Mouse (Mus musculus): ENCODE results near the gene Castor2. TPM values are rescaled to one million over a fixed set of nuclear protein-coding genes. Genes with fewer than 3 reads are reported as not detected.

Castor2 gene
- total and polyA plus RNA-seq, 3 experiments: 0.35 to 3.9 (median 1.3) TPM

DNA sequence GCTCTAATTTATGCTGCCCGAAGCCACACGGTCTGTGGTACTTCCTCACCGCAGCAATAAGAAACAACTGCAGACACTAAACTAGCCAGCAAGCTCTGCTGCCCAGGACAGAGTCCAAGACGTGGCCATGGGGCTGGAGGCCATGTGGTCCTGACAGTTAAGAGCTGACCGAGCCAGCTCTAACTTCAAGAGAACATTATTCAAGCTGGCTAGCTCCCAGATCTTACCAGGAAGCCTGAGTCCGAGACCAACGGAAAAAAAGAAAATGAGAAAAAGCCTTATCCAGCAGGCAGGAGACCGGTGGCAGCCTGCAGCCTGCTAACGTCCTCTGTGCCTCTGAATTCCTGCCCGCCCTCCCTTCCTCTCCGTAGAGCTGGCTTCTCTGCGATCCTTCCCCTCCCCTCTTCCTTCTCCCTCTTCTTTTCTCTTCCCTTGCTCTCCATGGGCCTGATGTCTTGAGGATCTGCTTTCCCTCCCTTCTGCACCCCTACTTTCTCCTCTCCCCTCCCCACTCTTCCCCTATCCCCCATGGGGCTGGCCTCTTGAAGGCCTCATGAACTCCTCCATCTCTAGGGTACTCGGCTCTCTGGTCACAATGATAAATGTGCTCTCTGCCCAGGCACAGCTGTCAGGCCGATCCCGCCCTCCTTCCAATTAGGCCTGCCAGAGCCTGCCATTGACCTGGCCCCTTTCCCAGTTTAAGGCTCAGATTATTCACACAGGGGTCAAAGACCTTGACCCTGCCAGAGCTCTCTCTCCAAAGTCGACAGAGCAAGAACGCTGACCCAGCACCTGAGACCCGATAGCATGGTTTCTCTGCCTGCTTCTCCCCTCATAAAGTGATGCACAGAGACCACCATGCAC lies 18.6 kb upstream of the Castor2 start:
- dilution Hi-C loops (cut with MboI; ENCODE audit: extremely low pct_ligation_motif_present, extremely low pct_unique_long_range_greater_than_20kb, low sequenced_read_pairs): no loop called here
- H3K27me3 ChIP-seq (replicated peaks): peaks cover 7% of the 10 kb centered on the region
- peaks cover 9% of the 10 kb centered on the region for H3K9me3 ChIP-seq (replicated peaks; ENCODE audit: low read length)
- H3K27ac ChIP-seq (ENCODE audit: insufficient read depth, low read depth): no peak overlapping the region
- H3K36me3 ChIP-seq (replicated peaks in 1 of 2; ENCODE audit: control insufficient read depth in 1 of 2, insufficient read depth in 1 of 2, low read length in 1 of 2): no peaks in the 10 kb centered on the region
- no peak overlapping the region for H3K4me2 ChIP-seq (ENCODE audit: insufficient read depth, low read depth, poor library complexity, severe bottlenecking)
- H3K4me1 ChIP-seq (ENCODE audit: control insufficient read depth in 1 of 2, insufficient read depth in 2 of 2): peaks cover 0 to 7% of the 10 kb centered on the region in 2 experiments; a peak in 1 of 4 replicates
- no peak overlapping the region for H3K9ac ChIP-seq (ENCODE audit: insufficient read depth, low read depth)
- H3K4me3 ChIP-seq (replicated peaks in 1 of 3; ENCODE audit: low read depth in 2 of 3, low read length in 2 of 3, poor library complexity in 1 of 3): no peak overlapping the region
- TF ChIP-seq USF2 (conservative IDR thresholded peaks at IDR 0.05; ENCODE audit: low read depth, low read length) (no peak), POLR2AphosphoS2 (IDR thresholded peaks at IDR 0.05; ENCODE audit: low read depth, low read length) (no peak), SIN3A (IDR thresholded peaks at IDR 0.05; ENCODE audit: low read length) (no peak), CHD1 (IDR thresholded peaks at IDR 0.05; ENCODE audit: low read depth, low read length) (no peak), RAD21 (IDR thresholded peaks at IDR 0.05; ENCODE audit: low read depth, low read length) (no peak), RCOR1 (conservative IDR thresholded peaks at IDR 0.05; ENCODE audit: low read depth, low read length) (no peak), E2F4 (IDR thresholded peaks at IDR 0.05; ENCODE audit: insufficient replicate concordance, low read depth, low read length) (no peak), ZKSCAN1 (IDR thresholded peaks at IDR 0.05; ENCODE audit: borderline replicate concordance, low read depth, low read length) (no peak), POLR2A (IDR thresholded peaks at IDR 0.05; ENCODE audit: low read depth, low read length) (no peak), MXI1 (IDR thresholded peaks at IDR 0.05; ENCODE audit: low read depth, low read length) (no peak), ETS1 (conservative IDR thresholded peaks at IDR 0.05; ENCODE audit: low read depth, low read length) (no peak), JUND (conservative IDR thresholded peaks at IDR 0.05; ENCODE audit: low read depth, low read length) (no peak), TBP (conservative IDR thresholded peaks at IDR 0.05; ENCODE audit: low read depth, low read length) (no peak)
- no peaks in the 10 kb centered on the region for H3K79me2 ChIP-seq (replicated peaks; ENCODE audit: control insufficient read depth, extremely low read depth, insufficient read depth, poor library complexity, severe bottlenecking)
- in situ Hi-C loops (cut with MboI; ENCODE audit: low pct_ligation_motif_present, low pct_unique_long_range_greater_than_20kb, low sequenced_read_pairs): no loop called here
- no peak for DNase-seq (ENCODE audit: extremely low read depth)

GRCm38 (mm10) chr5:134085227-134085626 lies 14.3 kb upstream of the Castor2 start:
- no peaks in the 10 kb centered on the region for H3K9me3 ChIP-seq (replicated peaks; ENCODE audit: low read length)
- H3K9ac ChIP-seq (ENCODE audit: insufficient read depth, low read depth): no peak overlapping the region
- peaks cover 7% of the 10 kb centered on the region for H3K27me3 ChIP-seq (replicated peaks)
- in situ Hi-C loops (cut with MboI; ENCODE audit: low pct_ligation_motif_present, low pct_unique_long_range_greater_than_20kb, low sequenced_read_pairs): no loop called here
- TF ChIP-seq SMC3 (IDR thresholded peaks at IDR 0.05; ENCODE audit: low read depth, low read length) (peak; percentile 55), MEF2A (IDR thresholded peaks at IDR 0.05; ENCODE audit: borderline replicate concordance, low read depth, low read length) (no peak), USF1 (IDR thresholded peaks at IDR 0.05; ENCODE audit: low read depth, low read length) (no peak), GABPA (IDR thresholded peaks at IDR 0.05; ENCODE audit: insufficient replicate concordance, low read depth, low read length) (no peak), MYC (IDR thresholded peaks at IDR 0.05; ENCODE audit: low read depth, low read length) (no peak), ZC3H11A (IDR thresholded peaks at IDR 0.05; ENCODE audit: low read depth, low read length) (no peak), UBTF (IDR thresholded peaks at IDR 0.05; ENCODE audit: low read depth, low read length) (no peak), NRF1 (IDR thresholded peaks at IDR 0.05; ENCODE audit: low read depth, low read length) (no peak), NELFE (IDR thresholded peaks at IDR 0.05; ENCODE audit: low read depth, low read length) (no peak), RAD21 (IDR thresholded peaks at IDR 0.05; ENCODE audit: low read depth, low read length) (peak; percentile 66), CTCF (conservative IDR thresholded peaks at IDR 0.05 in 1 of 2, IDR thresholded peaks at IDR 0.05 in 1 of 2; ENCODE audit: low read depth in 2 of 2, low read length in 2 of 2) (peak in 1 of 2 experiments; percentile 63; a peak in 2 of 4 replicates)
- dilution Hi-C loops (cut with MboI; ENCODE audit: extremely low pct_ligation_motif_present, extremely low pct_unique_long_range_greater_than_20kb, low sequenced_read_pairs): no loop called here
- no peak overlapping the region for H3K4me3 ChIP-seq (replicated peaks in 1 of 3; ENCODE audit: low read depth in 2 of 3, low read length in 2 of 3, poor library complexity in 1 of 3)
- no peak overlapping the region for H3K27ac ChIP-seq (ENCODE audit: insufficient read depth, low read depth)
- DNase-seq (ENCODE audit: extremely low read depth): peak; percentile 39
- no peaks in the 10 kb centered on the region for H3K36me3 ChIP-seq (replicated peaks in 1 of 2; ENCODE audit: control insufficient read depth in 1 of 2, insufficient read depth in 1 of 2, low read length in 1 of 2)
- no peaks in the 10 kb centered on the region for H3K79me2 ChIP-seq (replicated peaks; ENCODE audit: control insufficient read depth, extremely low read depth, insufficient read depth, poor library complexity, severe bottlenecking)
- peaks cover 0 to 28% of the 10 kb centered on the region in 2 experiments; a peak in 2 of 4 replicates for H3K4me1 ChIP-seq (ENCODE audit: control insufficient read depth in 1 of 2, insufficient read depth in 2 of 2)
- H3K4me2 ChIP-seq (ENCODE audit: insufficient read depth, low read depth, poor library complexity, severe bottlenecking): no peak overlapping the region
